Mouse (Mus musculus): ENCODE data around the gene Olfr1411. TPM values are rescaled to one million over a fixed set of nuclear protein-coding genes. Genes with fewer than 3 reads are reported as not detected.

Olfr1411 gene
- polyA plus RNA-seq, 1 experiment from 2014 or later = not detected

DNA sequence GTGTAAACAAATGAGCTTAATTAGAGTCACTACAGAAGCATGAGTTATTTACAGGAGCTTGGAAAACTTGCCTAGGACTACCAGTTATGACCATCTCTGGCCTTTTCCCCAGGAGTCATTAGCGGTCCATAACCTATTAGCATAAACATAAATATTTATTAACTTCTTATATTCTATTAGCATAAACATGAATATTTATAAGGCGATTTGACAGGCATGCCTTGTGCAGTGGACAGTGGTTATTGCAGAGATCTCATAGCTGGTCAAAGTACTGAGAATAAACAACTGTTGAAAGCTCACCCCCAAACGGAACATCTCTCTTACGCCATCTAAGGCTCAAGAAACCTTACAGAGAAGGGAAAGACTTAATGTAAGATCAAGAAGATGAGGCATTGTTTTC is 19.0 kb downstream of the Olfr1411 start:
- ATAC-seq (ENCODE audit: insufficient number of reproducible peaks, insufficient read depth, low FRiP score, low read depth) = no peak
- 41% methylated on average over 4 of the region's 4 CpGs for WGBS
- Histone ChIP-seq H3K36me3 (ENCODE audit: control insufficient read depth, insufficient read depth, low read length) (no peaks in the 10 kb centered on the region), H3K9ac (ENCODE audit: low read length) (no peak overlapping the region), H3K4me2 (ENCODE audit: low read length) (no peak overlapping the region), H3K27me3 (ENCODE audit: control insufficient read depth, insufficient read depth, low read length) (0 out of 2 replicates have a peak, but pooled peaks cover 3% of the 10 kb centered on the region), H3K9me3 (ENCODE audit: control insufficient read depth, low read length) (no peaks in the 10 kb centered on the region), H3K4me1 (ENCODE audit: control insufficient read depth in 2 of 2, insufficient read depth in 2 of 2, low read length in 2 of 2) (no peaks in the 10 kb centered on the region), H3K27ac (replicated peaks in 1 of 2; ENCODE audit: control insufficient read depth in 1 of 2, insufficient read depth in 1 of 2, low read depth in 2 of 2, low read length in 2 of 2) (no peak overlapping the region), H3K4me3 (ENCODE audit: control insufficient read depth in 1 of 2, insufficient read depth in 1 of 2, low read depth in 1 of 2, low read length in 2 of 2) (no peak overlapping the region)

- no peaks in the 10 kb centered on the region for H3K36me3 ChIP-seq (ENCODE audit: control insufficient read depth, insufficient read depth, low read length)
- no peak overlapping the region for H3K27ac ChIP-seq (replicated peaks in 1 of 2; ENCODE audit: control insufficient read depth in 1 of 2, insufficient read depth in 1 of 2, low read depth in 2 of 2, low read length in 2 of 2)
- H3K4me3 ChIP-seq (ENCODE audit: control insufficient read depth in 1 of 2, insufficient read depth in 1 of 2, low read depth in 1 of 2, low read length in 2 of 2) = no peak overlapping the region
- no peaks in the 10 kb centered on the region for H3K4me1 ChIP-seq (ENCODE audit: control insufficient read depth in 2 of 2, insufficient read depth in 2 of 2, low read length in 2 of 2)
- H3K9me3 ChIP-seq (ENCODE audit: control insufficient read depth, low read length) = no peaks in the 10 kb centered on the region
- H3K27me3 ChIP-seq (ENCODE audit: control insufficient read depth, insufficient read depth, low read length) = 0 out of 2 replicates have a peak, but pooled peaks cover 3% of the 10 kb centered on the region
- WGBS = 15% methylated on average over 1 of the region's 1 CpGs
- H3K4me2 ChIP-seq (ENCODE audit: low read length) = no peak overlapping the region
- ATAC-seq (ENCODE audit: insufficient number of reproducible peaks, insufficient read depth, low FRiP score, low read depth) = no peak
- no peak overlapping the region for H3K9ac ChIP-seq (ENCODE audit: low read length)
Observed at GRCm38 (mm10) chr1:92614516-92614915, 20.3 kb downstream of the Olfr1411 start.

GRCm38 (mm10) chr1:92616046-92616445 is 21.8 kb downstream of the Olfr1411 start:
- Histone ChIP-seq H3K4me3 (ENCODE audit: control insufficient read depth in 1 of 2, insufficient read depth in 1 of 2, low read depth in 1 of 2, low read length in 2 of 2) (no peak overlapping the region), H3K27ac (replicated peaks in 1 of 2; ENCODE audit: control insufficient read depth in 1 of 2, insufficient read depth in 1 of 2, low read depth in 2 of 2, low read length in 2 of 2) (no peak overlapping the region), H3K36me3 (ENCODE audit: control insufficient read depth, insufficient read depth, low read length) (no peaks in the 10 kb centered on the region), H3K9ac (ENCODE audit: low read length) (no peak overlapping the region), H3K4me2 (ENCODE audit: low read length) (no peak overlapping the region), H3K4me1 (ENCODE audit: control insufficient read depth in 2 of 2, insufficient read depth in 2 of 2, low read length in 2 of 2) (no peaks in the 10 kb centered on the region), H3K27me3 (ENCODE audit: control insufficient read depth, insufficient read depth, low read length) (0 out of 2 replicates have a peak, but pooled peaks cover 3% of the 10 kb centered on the region), H3K9me3 (ENCODE audit: control insufficient read depth, low read length) (no peaks in the 10 kb centered on the region)
- ATAC-seq (ENCODE audit: insufficient number of reproducible peaks, insufficient read depth, low FRiP score, low read depth) = no peak
- WGBS = 77% methylated on average over 1 of the region's 1 CpGs

DNA sequence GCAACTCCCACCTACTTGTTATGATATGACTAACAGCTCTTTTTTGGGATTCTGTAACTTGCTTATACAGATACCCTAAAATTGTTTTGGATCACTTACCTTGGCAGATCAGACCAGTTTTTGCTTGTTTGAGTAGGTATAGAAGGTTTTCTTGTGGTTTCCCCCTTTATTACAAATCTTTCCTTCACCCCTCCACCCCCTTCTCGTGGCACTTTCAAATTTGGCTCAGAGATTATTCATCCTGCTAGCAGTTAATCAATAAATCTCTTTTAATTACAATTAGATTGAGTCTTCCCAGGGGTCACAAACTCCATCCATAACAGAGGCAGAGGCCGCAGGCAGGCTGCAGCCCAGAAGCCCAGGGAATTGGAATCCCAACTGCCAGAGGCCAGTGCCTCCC is 23.3 kb downstream of the Olfr1411 start, which contains the start of gene Olfr12:
Olfr12 (plus strand) TSS at position 301 of the 400 bp plus-strand sequence.
- H3K4me3 ChIP-seq (ENCODE audit: control insufficient read depth in 1 of 2, insufficient read depth in 1 of 2, low read depth in 1 of 2, low read length in 2 of 2) = no peak within 1 kb of the TSS
- no peak within 1 kb of the TSS for H3K9ac ChIP-seq (ENCODE audit: low read length)
- H3K4me1 ChIP-seq (ENCODE audit: control insufficient read depth in 2 of 2, insufficient read depth in 2 of 2, low read length in 2 of 2) = no peaks in the 10 kb centered on the region
- WGBS = 56% methylated on average over 2 of the region's 2 CpGs
- no peaks in the 10 kb centered on the region for H3K27me3 ChIP-seq (ENCODE audit: control insufficient read depth, insufficient read depth, low read length)
- no peak within 1 kb of the TSS for H3K4me2 ChIP-seq (ENCODE audit: low read length)
- no peak for ATAC-seq (ENCODE audit: insufficient number of reproducible peaks, insufficient read depth, low FRiP score, low read depth)
- H3K9me3 ChIP-seq (ENCODE audit: control insufficient read depth, low read length) = no peaks in the 10 kb centered on the region
- no peak within 1 kb of the TSS for H3K27ac ChIP-seq (replicated peaks in 1 of 2; ENCODE audit: control insufficient read depth in 1 of 2, insufficient read depth in 1 of 2, low read depth in 2 of 2, low read length in 2 of 2)
- no peaks in the 10 kb centered on the region for H3K36me3 ChIP-seq (ENCODE audit: control insufficient read depth, insufficient read depth, low read length)

DNA sequence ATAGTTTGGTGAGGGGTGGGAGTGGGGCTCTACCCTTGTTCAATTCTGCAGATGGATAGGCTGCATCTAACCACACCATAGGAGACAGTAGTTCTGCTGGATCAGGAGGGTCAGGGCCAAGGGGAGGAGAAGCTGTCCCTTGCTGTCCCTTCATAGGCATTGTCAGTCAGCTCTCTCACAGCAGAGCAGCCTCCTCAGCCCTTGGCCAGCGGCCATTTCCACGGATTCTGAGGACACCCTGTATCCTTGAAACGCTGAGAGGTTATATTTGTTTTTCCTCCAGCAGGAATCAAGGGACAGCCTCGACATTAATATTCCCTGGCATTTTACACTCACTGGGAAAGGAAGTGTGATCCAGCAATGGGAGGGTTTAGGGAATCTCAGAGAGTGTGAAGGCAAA is 24.1 kb downstream of the Olfr1411 start:
- 55% methylated on average over 4 of the region's 4 CpGs for WGBS
- Histone ChIP-seq H3K36me3 (ENCODE audit: control insufficient read depth, insufficient read depth, low read length) (no peaks in the 10 kb centered on the region), H3K27ac (replicated peaks in 1 of 2; ENCODE audit: control insufficient read depth in 1 of 2, insufficient read depth in 1 of 2, low read depth in 2 of 2, low read length in 2 of 2) (no peak overlapping the region), H3K27me3 (ENCODE audit: control insufficient read depth, insufficient read depth, low read length) (no peaks in the 10 kb centered on the region), H3K4me3 (ENCODE audit: control insufficient read depth in 1 of 2, insufficient read depth in 1 of 2, low read depth in 1 of 2, low read length in 2 of 2) (no peak overlapping the region), H3K4me1 (ENCODE audit: control insufficient read depth in 2 of 2, insufficient read depth in 2 of 2, low read length in 2 of 2) (no peaks in the 10 kb centered on the region), H3K4me2 (ENCODE audit: low read length) (no peak overlapping the region), H3K9me3 (ENCODE audit: control insufficient read depth, low read length) (no peaks in the 10 kb centered on the region), H3K9ac (ENCODE audit: low read length) (no peak overlapping the region)
- no peak for ATAC-seq (ENCODE audit: insufficient number of reproducible peaks, insufficient read depth, low FRiP score, low read depth)

GRCm38 (mm10) chr1:92628227-92628626 is 34.0 kb downstream of the Olfr1411 start:
- WGBS = 62% methylated on average over 4 of the region's 4 CpGs
- Histone ChIP-seq H3K27ac (replicated peaks in 1 of 2; ENCODE audit: control insufficient read depth in 1 of 2, insufficient read depth in 1 of 2, low read depth in 2 of 2, low read length in 2 of 2) (no peak overlapping the region), H3K4me2 (ENCODE audit: low read length) (no peak overlapping the region), H3K9ac (ENCODE audit: low read length) (no peak overlapping the region), H3K36me3 (ENCODE audit: control insufficient read depth, insufficient read depth, low read length) (no peaks in the 10 kb centered on the region), H3K4me1 (ENCODE audit: control insufficient read depth in 2 of 2, insufficient read depth in 2 of 2, low read length in 2 of 2) (no peaks in the 10 kb centered on the region), H3K4me3 (ENCODE audit: control insufficient read depth in 1 of 2, insufficient read depth in 1 of 2, low read depth in 1 of 2, low read length in 2 of 2) (no peak overlapping the region), H3K9me3 (ENCODE audit: control insufficient read depth, low read length) (no peaks in the 10 kb centered on the region), H3K27me3 (ENCODE audit: control insufficient read depth, insufficient read depth, low read length) (no peaks in the 10 kb centered on the region)
- no peak for ATAC-seq (ENCODE audit: insufficient number of reproducible peaks, insufficient read depth, low FRiP score, low read depth)

DNA sequence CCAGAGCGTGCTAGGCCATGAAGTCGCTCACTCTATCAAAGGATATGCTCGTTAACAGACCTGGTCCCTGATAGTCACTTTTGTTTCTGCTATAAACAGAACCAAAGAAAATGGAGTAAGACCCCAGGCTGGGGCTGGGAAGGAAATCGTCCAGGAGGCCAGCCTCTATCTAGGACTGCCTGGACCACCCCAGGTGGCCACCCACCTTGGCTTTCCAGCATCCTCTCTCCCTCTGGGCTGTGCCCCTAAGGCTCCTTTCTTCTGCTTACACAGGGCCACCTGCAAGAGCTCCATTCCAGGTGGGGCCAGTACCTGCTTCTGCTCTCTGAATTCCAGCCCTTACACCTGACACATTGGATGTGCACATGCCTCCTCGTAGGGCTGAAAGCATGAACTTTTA is 38.0 kb downstream of the Olfr1411 start:
- ATAC-seq (ENCODE audit: insufficient number of reproducible peaks, insufficient read depth, low FRiP score, low read depth) = no peak
- Histone ChIP-seq H3K9me3 (ENCODE audit: control insufficient read depth, low read length) (no peaks in the 10 kb centered on the region), H3K27ac (replicated peaks in 1 of 2; ENCODE audit: control insufficient read depth in 1 of 2, insufficient read depth in 1 of 2, low read depth in 2 of 2, low read length in 2 of 2) (no peak overlapping the region), H3K9ac (ENCODE audit: low read length) (no peak overlapping the region), H3K4me1 (ENCODE audit: control insufficient read depth in 2 of 2, insufficient read depth in 2 of 2, low read length in 2 of 2) (no peaks in the 10 kb centered on the region; a peak in 1 of 4 replicates), H3K27me3 (ENCODE audit: control insufficient read depth, insufficient read depth, low read length) (no peaks in the 10 kb centered on the region), H3K36me3 (ENCODE audit: control insufficient read depth, insufficient read depth, low read length) (peaks cover 16% of the 10 kb centered on the region), H3K4me2 (ENCODE audit: low read length) (no peak overlapping the region), H3K4me3 (ENCODE audit: control insufficient read depth in 1 of 2, insufficient read depth in 1 of 2, low read depth in 1 of 2, low read length in 2 of 2) (no peak overlapping the region)
- 75% methylated on average over 5 of the region's 5 CpGs for WGBS

GRCm38 (mm10) chr1:92632948-92633347 is 38.7 kb downstream of the Olfr1411 start:
- no peak overlapping the region for H3K4me2 ChIP-seq (ENCODE audit: low read length)
- 58% methylated on average over 6 of the region's 6 CpGs for WGBS
- ATAC-seq (ENCODE audit: insufficient number of reproducible peaks, insufficient read depth, low FRiP score, low read depth) = no peak
- no peak overlapping the region for H3K27ac ChIP-seq (replicated peaks in 1 of 2; ENCODE audit: control insufficient read depth in 1 of 2, insufficient read depth in 1 of 2, low read depth in 2 of 2, low read length in 2 of 2)
- peaks cover 24% of the 10 kb centered on the region for H3K36me3 ChIP-seq (ENCODE audit: control insufficient read depth, insufficient read depth, low read length)
- no peak overlapping the region for H3K9ac ChIP-seq (ENCODE audit: low read length)
- H3K4me3 ChIP-seq (ENCODE audit: control insufficient read depth in 1 of 2, insufficient read depth in 1 of 2, low read depth in 1 of 2, low read length in 2 of 2) = no peak overlapping the region
- no peaks in the 10 kb centered on the region; a peak in 1 of 4 replicates for H3K4me1 ChIP-seq (ENCODE audit: control insufficient read depth in 2 of 2, insufficient read depth in 2 of 2, low read length in 2 of 2)
- H3K27me3 ChIP-seq (ENCODE audit: control insufficient read depth, insufficient read depth, low read length) = no peaks in the 10 kb centered on the region
- H3K9me3 ChIP-seq (ENCODE audit: control insufficient read depth, low read length) = no peaks in the 10 kb centered on the region

All from heart, embryonic 14.5 days (tissue).